Mouse (Mus musculus) erythroblast, embryonic 14.5 days (primary cell): Measurements from ENCODE around the gene Dlg2.

Source experiments
- GATA1 ChIP-seq: IDR thresholded peaks from 2 replicates; pipeline ENCODE4 v1.6.1; 2012; ENCODE audit warnings: low read length, inconsistent platforms, mixed read lengths
- TAL1 ChIP-seq: IDR thresholded peaks from 3 replicates; pipeline ENCODE4 v1.6.1; 2012; ENCODE audit warnings: low read length, inconsistent platforms, mixed read lengths

- TF ChIP-seq TAL1 (no peak), GATA1 (no peak)
Measured at GRCm38 (mm10) chr7:91893991-91894390, 1417.5 kb downstream of the Dlg2 start.
